Mouse (Mus musculus) olfactory bulb, adult 2 months (tissue): Measurements from ENCODE around the gene Frmd6.

Experiments
- CTCF ChIP-seq: fragments of 200-500 bp; IDR thresholded peaks from 2 replicates; pipeline ENCODE4 v1.5.1; 2012; ENCODE audit warnings: low read depth, mild to moderate bottlenecking, low read length, moderate library complexity; ENCODE audit not compliant: insufficient read depth
- POLR2A ChIP-seq: fragments of 200-500 bp; IDR thresholded peaks from 2 replicates; pipeline ENCODE4 v1.6.1; 2012; ENCODE audit warnings: mild to moderate bottlenecking, low read depth, low read length, moderate library complexity; ENCODE audit not compliant: insufficient read depth

DNA sequence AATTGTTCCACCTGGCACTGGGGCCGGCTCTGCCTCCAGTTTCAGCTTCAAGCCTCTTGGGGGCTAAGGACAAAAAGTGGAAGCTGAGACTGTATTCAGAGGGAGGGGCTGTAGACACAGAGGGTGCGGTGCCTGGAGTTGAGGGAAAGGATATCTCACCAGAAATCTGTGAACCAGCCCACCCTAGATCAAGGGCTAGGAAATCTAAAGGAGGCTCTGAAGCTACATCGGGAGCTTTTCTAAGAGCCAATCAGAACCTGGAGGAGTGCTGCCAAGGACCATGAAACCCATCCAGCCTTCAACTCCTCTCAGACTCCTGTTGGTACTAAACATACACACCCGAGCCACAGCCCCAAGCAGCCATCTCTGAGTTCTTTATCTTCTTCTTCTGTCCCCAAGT is 82.8 kb downstream of the Frmd6 start:
- TF ChIP-seq CTCF (no peak), POLR2A (no peak)
